ENCODE assay signal across 7 mouse cellular contexts in genomic region chr2:71054716-71055115, GRCm38 (mm10). TPM values are rescaled to one million over a fixed set of nuclear protein-coding genes. Genes with fewer than 3 reads are reported as not detected.
DNase-seq lines count a peak whose midpoint lies in the region; ATAC-seq and TF ChIP-seq lines count a peak whose summit lies in the region.

No protein-coding gene starts in this region.

- ATAC-seq in embryonic facial prominence, embryonic 15.5 days (ENCODE audit: insufficient number of reproducible peaks, low FRiP score, low TSS enrichment, low read depth): no peak
- ATAC-seq in limb, embryonic 12.5 days (ENCODE audit: insufficient number of reproducible peaks, insufficient read depth, low FRiP score, low TSS enrichment, low read depth): no peak
- ATAC-seq in stomach, embryonic 16.5 days (ENCODE audit: insufficient read depth, low FRiP score): no peak

- H3K9me3 ChIP-seq in embryonic facial prominence, embryonic 15.5 days (replicated peaks): no peaks in the 10 kb centered on the region
- no peaks in the 10 kb centered on the region for H3K9me3 ChIP-seq in limb, embryonic 12.5 days
- no peaks in the 10 kb centered on the region; the same call in 1 of the 2 replicates for H3K9me3 ChIP-seq in stomach, embryonic 16.5 days (replicated peaks; ENCODE audit: control insufficient read depth, low read length)

- H3K9ac ChIP-seq in embryonic facial prominence, embryonic 15.5 days: peak overlapping the region; percentile 61; the same call in 1 of the 2 replicates
- peak overlapping the region; percentile 86 for H3K9ac ChIP-seq in limb, embryonic 12.5 days (replicated peaks)
- H3K9ac ChIP-seq in stomach, embryonic 16.5 days (ENCODE audit: low read length): peak overlapping the region; percentile 90

- H3K27me3 ChIP-seq in spleen, adult 2 months (ENCODE audit: control insufficient read depth, insufficient read depth, low read length): no peaks in the 10 kb centered on the region
- no peaks in the 10 kb centered on the region for H3K27me3 ChIP-seq in embryonic facial prominence, embryonic 15.5 days
- no peaks in the 10 kb centered on the region for H3K27me3 ChIP-seq in limb, embryonic 12.5 days
- H3K27me3 ChIP-seq in stomach, embryonic 16.5 days (ENCODE audit: control insufficient read depth, insufficient read depth, low read length): no peaks in the 10 kb centered on the region

- H3K4me2 ChIP-seq in embryonic facial prominence, embryonic 15.5 days (replicated peaks): peak overlapping the region; percentile 76
- peak overlapping the region; percentile 70 for H3K4me2 ChIP-seq in limb, embryonic 12.5 days
- peak overlapping the region; percentile 76 for H3K4me2 ChIP-seq in stomach, embryonic 16.5 days (ENCODE audit: low read depth, low read length)

- WGBS in spleen, adult 2 months: 15% methylated on average over 9 of the region's 9 CpGs
- 18% methylated on average over 9 of the region's 9 CpGs for WGBS in embryonic facial prominence, embryonic 15.5 days
- 46% methylated on average over 9 of the region's 9 CpGs for WGBS in limb, embryonic 12.5 days
- WGBS in stomach, embryonic 16.5 days: 30% methylated on average over 9 of the region's 9 CpGs

- H3K4me1 ChIP-seq in spleen, adult 2 months (ENCODE audit: control insufficient read depth, insufficient read depth, insufficient read length): peaks cover 2% of the 10 kb centered on the region
- H3K4me1 ChIP-seq in embryonic facial prominence, embryonic 15.5 days: peaks cover 13% of the 10 kb centered on the region
- peaks cover 12% of the 10 kb centered on the region; the same call in 1 of the 2 replicates for H3K4me1 ChIP-seq in limb, embryonic 12.5 days (replicated peaks)
- peaks cover 5% of the 10 kb centered on the region; the same call in 1 of the 2 replicates for H3K4me1 ChIP-seq in stomach, embryonic 16.5 days (ENCODE audit: control insufficient read depth, insufficient read depth, low read length)

- no peak for TF ChIP-seq CTCF in spleen, adult 2 months (IDR thresholded peaks at IDR 0.05; ENCODE audit: extremely low read depth, insufficient read depth, insufficient read length, insufficient replicate concordance)

- intact Hi-C loops in left cerebral cortex, postnatal 14 days (cut with DNase I): no loop called here

- no peak for DNase-seq in spleen, adult 2 months (ENCODE audit: low read depth in 1 of 2, low spot score in 2 of 2)
- no peak for DNase-seq in spleen, postnatal 36 days (ENCODE audit: low spot score in 2 of 2)
- DNase-seq in left cerebral cortex, postnatal 14 days (ENCODE audit: low spot score in 2 of 2): no peak
- DNase-seq in cerebellum, postnatal 10 days: no peak

- H3K4me3 ChIP-seq in spleen, adult 2 months (ENCODE audit: extremely low read depth, insufficient read depth, insufficient read length): peak overlapping the region; percentile 95
- H3K4me3 ChIP-seq in embryonic facial prominence, embryonic 15.5 days (replicated peaks): peak overlapping the region; percentile 97
- peak overlapping the region; percentile 78 for H3K4me3 ChIP-seq in limb, embryonic 12.5 days (replicated peaks)
- H3K4me3 ChIP-seq in stomach, embryonic 16.5 days (replicated peaks; ENCODE audit: low read length): peak overlapping the region; percentile 73

- H3K27ac ChIP-seq in spleen, adult 2 months (ENCODE audit: insufficient read depth, low read length): no peak overlapping the region
- peak overlapping the region; percentile 86 for H3K27ac ChIP-seq in embryonic facial prominence, embryonic 15.5 days (replicated peaks)
- 0 out of 2 replicates have a peak overlapping the region, but pooled peaks have one; percentile 71 for H3K27ac ChIP-seq in limb, embryonic 12.5 days
- H3K27ac ChIP-seq in stomach, embryonic 16.5 days (ENCODE audit: low read length): peak overlapping the region; percentile 89

- H3K36me3 ChIP-seq in spleen, adult 2 months (ENCODE audit: control insufficient read depth, insufficient read depth, low read length): peaks cover 3% of the 10 kb centered on the region; the same call in 1 of the 2 replicates
- H3K36me3 ChIP-seq in embryonic facial prominence, embryonic 15.5 days: peaks cover 11% of the 10 kb centered on the region
- peaks cover 10% of the 10 kb centered on the region; the same call in 1 of the 2 replicates for H3K36me3 ChIP-seq in limb, embryonic 12.5 days
- H3K36me3 ChIP-seq in stomach, embryonic 16.5 days (ENCODE audit: control insufficient read depth, insufficient read depth, low read length): peaks cover 4% of the 10 kb centered on the region

- TF ChIP-seq POLR2A in spleen, adult 2 months (IDR thresholded peaks at IDR 0.05; ENCODE audit: low read depth, low read length): no peak

RNA-seq across cellular contexts. Expression of gene Dcaf17, which starts 0.4 kb away (rescaled TPM):
- polyA plus RNA-seq in spleen, adult 2 months (2012; rRNA removed): 2.8 and 2.9 TPM in 2 replicates
- polyA plus RNA-seq in embryonic facial prominence, embryonic 15.5 days (2015; fragmentation: Nextera tagmentation; extraction: Ambion mirVana): 28.3 and 34.0 TPM in 2 replicates
- polyA plus RNA-seq in limb, embryonic 12.5 days (2016; fragmentation: Nextera tagmentation; extraction: Ambion mirVana): 26.2 and 27.6 TPM in 2 replicates
- polyA plus RNA-seq in stomach, embryonic 16.5 days (2015; fragmentation: Nextera tagmentation; extraction: Ambion mirVana): 41.4 and 43.1 TPM in 2 replicates
- total RNA-seq in left cerebral cortex, postnatal 14 days (2021): 10 to 100 TPM; 11.0 to 12.1 TPM

RNA-seq across cellular contexts. Expression of gene Mettl8, which starts 0.7 kb away (rescaled TPM):
- polyA plus RNA-seq in spleen, adult 2 months (2012; rRNA removed): 3.5 TPM in 2 replicates
- polyA plus RNA-seq in embryonic facial prominence, embryonic 15.5 days (2015; fragmentation: Nextera tagmentation; extraction: Ambion mirVana): 12.9 and 15.8 TPM in 2 replicates
- polyA plus RNA-seq in limb, embryonic 12.5 days (2016; fragmentation: Nextera tagmentation; extraction: Ambion mirVana): 18.1 and 18.7 TPM in 2 replicates
- 17.1 and 17.6 TPM in 2 replicates for polyA plus RNA-seq in stomach, embryonic 16.5 days (2015; fragmentation: Nextera tagmentation; extraction: Ambion mirVana)
- total RNA-seq in left cerebral cortex, postnatal 14 days (2021): 10 to 100 TPM; 12.5 to 12.7 TPM
